Mouse (Mus musculus) hindbrain, embryonic 12.5 days (tissue): ENCODE results near the gene Tdrd9. TPM values are rescaled to one million over a fixed set of nuclear protein-coding genes. Genes with fewer than 3 reads are reported as not detected.
A peak's percentile ranks its signal among the peaks of the same experiment; 100 is the strongest.

Experiments used
- ATAC-seq: fragments of 200-750 bp; cut with Nextera tagmentation; 2 replicates; pipeline ENCODE4 v1.8.0; 2017; ENCODE audit warnings: moderate TSS enrichment; ENCODE audit not compliant: low FRiP score
- H3K27ac ChIP-seq: fragments of 300-500 bp; sonication (generic); 2 replicates; pipeline ENCODE4 v1.5.1; 2016; ENCODE audit warnings: mild to moderate bottlenecking
- H3K27me3 ChIP-seq: fragments of 300-500 bp; sonication (generic); 2 replicates; pipeline ENCODE4 v1.6.1; 2016; ENCODE audit warnings: mild to moderate bottlenecking
- H3K36me3 ChIP-seq: fragments of 300-500 bp; sonication (generic); 2 replicates; pipeline ENCODE4 v1.6.1; 2016; ENCODE audit warnings: mild to moderate bottlenecking
- H3K4me1 ChIP-seq: fragments of 300-500 bp; sonication (generic); 2 replicates; pipeline ENCODE4 v1.6.1; 2016
- H3K4me2 ChIP-seq: fragments of 300-500 bp; sonication (generic); replicated peaks from 2 replicates; pipeline ENCODE4 v1.6.1; 2016; ENCODE audit warnings: mild to moderate bottlenecking
- H3K4me3 ChIP-seq: fragments of 300-500 bp; sonication (generic); 2 replicates; pipeline ENCODE4 v1.5.1; 2016; ENCODE audit warnings: mild to moderate bottlenecking
- H3K9ac ChIP-seq: fragments of 300-500 bp; sonication (generic); 2 replicates; pipeline ENCODE4 v1.6.1; 2016; ENCODE audit warnings: mild to moderate bottlenecking, moderate library complexity
- H3K9me3 ChIP-seq: fragments of 300-500 bp; sonication (generic); replicated peaks from 2 replicates; pipeline ENCODE4 v1.6.1; 2016; ENCODE audit warnings: mild to moderate bottlenecking
- WGBS: fragments of 180-500 bp; shearing (Covaris S2); methylation state at CpG from one replicate; pipeline ENCODE4 v1.1.7; 2016; 5-methylcytosine and 5-hydroxymethylcytosine counted together
- polyA plus RNA-seq: library from polyadenylated mRNA; unstranded; fragments of >200 nt; fragmentation: Nextera tagmentation; extraction: Ambion mirVana; gene quantifications from 2 replicates; pipeline ENCODE4 v1.2.1, GENCODE M21; 2016

Tdrd9 gene
- polyA plus RNA-seq, 1 experiment from 2014 or later = 0.63 TPM

DNA sequence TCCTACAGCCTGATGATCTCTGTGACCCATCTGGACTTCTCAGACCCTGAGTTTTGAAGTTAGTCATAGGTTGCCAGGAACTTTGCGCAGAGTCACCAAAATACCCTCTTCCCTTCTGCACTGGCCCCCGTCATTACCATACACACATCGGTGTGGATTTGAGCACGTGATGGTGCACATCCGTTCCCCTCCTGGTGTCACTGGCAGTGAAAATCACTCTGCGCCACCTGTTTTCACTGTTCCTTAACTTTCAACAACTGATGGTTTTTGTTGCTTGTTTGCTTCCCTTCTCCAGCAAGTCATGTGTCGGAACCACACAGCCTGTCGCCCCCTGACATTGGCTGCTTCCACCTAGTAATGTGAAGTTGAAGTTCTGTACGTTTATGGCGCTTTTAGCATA, 1.1 kb downstream of the Tdrd9 start:
- H3K4me1 ChIP-seq = 0 out of 2 replicates have a peak, but pooled peaks cover 6% of the 10 kb centered on the region
- H3K4me2 ChIP-seq = no peak overlapping the region
- 91% methylated on average over 10 of the region's 10 CpGs for WGBS
- no peak for ATAC-seq
- no peaks in the 10 kb centered on the region for H3K27me3 ChIP-seq
- H3K27ac ChIP-seq = no peak overlapping the region
- H3K36me3 ChIP-seq = no peaks in the 10 kb centered on the region
- H3K4me3 ChIP-seq = no peak overlapping the region
- no peak overlapping the region for H3K9ac ChIP-seq
- no peaks in the 10 kb centered on the region for H3K9me3 ChIP-seq

DNA sequence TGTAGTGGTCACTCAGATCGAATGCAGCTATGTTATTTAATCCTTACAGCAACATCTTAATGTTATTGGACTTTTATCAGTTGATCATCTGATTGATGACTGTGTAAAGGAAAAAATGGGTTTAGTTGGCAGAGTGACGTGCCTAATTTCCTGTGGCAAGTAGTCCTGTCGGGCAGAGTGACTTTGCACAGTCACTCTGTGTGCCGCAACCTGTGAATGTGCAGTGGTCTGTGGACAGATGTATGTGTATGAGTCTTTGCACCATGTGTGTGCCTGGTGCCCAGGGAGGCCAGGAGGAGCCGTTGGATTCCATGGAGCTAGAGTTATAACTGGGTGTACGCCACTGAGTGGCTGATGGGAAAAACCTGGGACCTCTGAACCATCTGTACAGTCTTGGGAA, 3.2 kb downstream of the Tdrd9 start:
- Histone ChIP-seq H3K4me1 (0 out of 2 replicates have a peak, but pooled peaks cover 6% of the 10 kb centered on the region), H3K27me3 (no peaks in the 10 kb centered on the region), H3K27ac (no peak overlapping the region), H3K9me3 (no peaks in the 10 kb centered on the region), H3K4me3 (no peak overlapping the region), H3K36me3 (no peaks in the 10 kb centered on the region), H3K4me2 (no peak overlapping the region), H3K9ac (no peak overlapping the region)
- WGBS = 87% methylated on average over 6 of the region's 6 CpGs
- ATAC-seq = no peak

DNA sequence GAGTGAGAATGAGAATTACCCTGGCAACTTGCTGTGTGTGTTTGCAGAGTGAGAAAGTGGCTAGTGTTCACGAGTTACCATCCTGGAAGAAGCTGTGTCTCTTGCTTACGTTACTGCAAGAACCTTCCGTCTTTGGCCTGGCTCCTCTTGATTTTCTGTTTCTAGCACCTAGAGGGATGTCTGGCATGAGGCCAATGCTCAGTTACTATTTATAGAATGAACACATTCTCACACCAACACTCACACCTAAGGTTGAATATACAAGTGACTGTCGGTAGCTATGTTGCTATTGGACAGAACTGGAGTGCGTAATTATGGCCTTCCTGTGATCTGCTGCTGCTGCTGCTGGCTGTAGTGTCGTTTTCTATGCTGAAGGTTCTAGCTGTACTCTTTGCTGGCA, 5.8 kb downstream of the Tdrd9 start:
- H3K27ac ChIP-seq = no peak overlapping the region
- no peak overlapping the region for H3K4me2 ChIP-seq
- 0 out of 2 replicates have a peak, but pooled peaks cover 6% of the 10 kb centered on the region for H3K4me1 ChIP-seq
- H3K27me3 ChIP-seq = 0 out of 2 replicates have a peak, but pooled peaks cover 5% of the 10 kb centered on the region
- H3K9ac ChIP-seq = no peak overlapping the region
- H3K9me3 ChIP-seq = no peaks in the 10 kb centered on the region
- WGBS = 57% methylated on average over 6 of the region's 6 CpGs
- no peaks in the 10 kb centered on the region for H3K36me3 ChIP-seq
- no peak overlapping the region for H3K4me3 ChIP-seq
- ATAC-seq = no peak

DNA sequence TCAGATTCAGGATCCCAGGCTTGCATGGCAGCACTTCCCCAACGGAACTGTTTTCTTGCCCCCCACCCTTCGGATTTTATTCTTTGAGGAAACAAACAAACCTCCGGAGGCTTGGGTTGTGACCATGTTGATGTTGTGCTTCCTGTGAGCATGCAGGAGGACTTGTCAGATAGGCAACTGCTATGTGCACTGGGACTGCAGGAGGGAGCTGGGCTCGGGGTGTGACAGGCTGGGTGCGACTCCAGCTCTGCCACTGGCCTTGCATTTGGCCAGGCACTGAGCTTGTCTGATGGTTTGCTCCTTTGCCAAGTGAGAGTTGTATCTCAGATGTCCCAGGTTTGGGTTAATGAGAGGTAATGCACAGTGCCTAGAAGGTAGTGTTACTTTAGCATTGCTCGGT, 6.9 kb downstream of the Tdrd9 start:
- H3K9ac ChIP-seq = no peak overlapping the region
- H3K4me3 ChIP-seq = no peak overlapping the region
- H3K27me3 ChIP-seq = 0 out of 2 replicates have a peak, but pooled peaks cover 5% of the 10 kb centered on the region
- H3K9me3 ChIP-seq = no peaks in the 10 kb centered on the region
- no peaks in the 10 kb centered on the region for H3K36me3 ChIP-seq
- no peak overlapping the region for H3K27ac ChIP-seq
- no peak overlapping the region for H3K4me2 ChIP-seq
- 0 out of 2 replicates have a peak, but pooled peaks cover 6% of the 10 kb centered on the region for H3K4me1 ChIP-seq
- ATAC-seq = no peak
- 76% methylated on average over 6 of the region's 6 CpGs for WGBS

DNA sequence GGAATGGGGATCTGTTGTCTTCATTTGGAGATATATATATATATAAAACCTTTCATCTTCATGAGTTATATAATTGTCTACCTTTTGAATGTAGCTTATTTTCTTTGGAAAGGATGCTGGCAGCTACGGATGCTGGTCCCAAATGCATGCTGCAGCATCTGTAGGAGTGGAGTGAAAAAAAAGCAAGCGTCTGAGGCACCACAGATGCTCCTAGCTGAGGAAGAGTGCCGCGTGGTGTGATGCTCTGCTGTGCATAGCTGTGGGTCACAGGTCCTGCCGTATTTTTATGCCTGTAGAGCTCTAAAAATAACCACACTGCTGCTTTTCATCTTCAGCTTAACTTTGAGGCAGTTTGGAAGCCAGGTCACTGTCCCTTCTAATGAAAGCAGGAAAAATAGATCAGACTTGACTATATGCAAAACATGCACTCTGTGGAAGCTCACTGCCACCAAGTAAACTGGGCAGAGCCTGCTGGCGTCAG, 9.6 kb downstream of the Tdrd9 start, which contains the start of gene Rd3l:
Gene Rd3l (minus strand): TSS at position 431 of the 481 bp plus-strand sequence.
- H3K27ac ChIP-seq = no peak within 1 kb of the TSS
- no peaks in the 10 kb centered on the region for H3K36me3 ChIP-seq
- H3K4me3 ChIP-seq = no peak within 1 kb of the TSS
- H3K4me1 ChIP-seq = 0 out of 2 replicates have a peak, but pooled peaks cover 6% of the 10 kb centered on the region
- no peaks in the 10 kb centered on the region for H3K9me3 ChIP-seq
- H3K27me3 ChIP-seq = 0 out of 2 replicates have a peak, but pooled peaks cover 5% of the 10 kb centered on the region
- ATAC-seq = no peak
- no peak within 1 kb of the TSS for H3K9ac ChIP-seq
- no peak within 1 kb of the TSS for H3K4me2 ChIP-seq
- WGBS = 79% methylated on average over 6 of the region's 6 CpGs

DNA sequence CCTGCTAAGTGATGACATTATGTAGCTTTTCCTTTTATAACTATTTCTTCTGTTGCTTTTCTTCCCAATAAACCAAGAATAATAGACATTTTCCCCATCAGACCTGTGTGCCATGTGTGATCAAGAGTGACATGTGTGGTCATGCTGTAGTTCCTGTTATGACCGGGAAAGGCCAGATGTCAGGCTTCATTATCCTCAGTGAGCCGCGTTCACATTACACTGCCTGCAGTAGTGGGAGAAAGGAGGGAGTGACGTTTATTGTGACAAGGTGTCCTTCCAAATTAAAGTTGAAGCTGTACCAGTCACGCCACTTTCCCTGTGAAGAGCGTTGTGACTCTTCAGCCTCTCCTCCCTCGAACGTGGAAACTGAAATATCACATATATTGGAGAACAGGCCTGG, 10.5 kb downstream of the Tdrd9 start:
- WGBS = 71% methylated on average over 8 of the region's 8 CpGs
- H3K9ac ChIP-seq = no peak overlapping the region
- no peaks in the 10 kb centered on the region for H3K9me3 ChIP-seq
- no peak for ATAC-seq
- H3K4me2 ChIP-seq = no peak overlapping the region
- no peak overlapping the region for H3K27ac ChIP-seq
- H3K4me3 ChIP-seq = no peak overlapping the region
- H3K27me3 ChIP-seq = 0 out of 2 replicates have a peak, but pooled peaks cover 5% of the 10 kb centered on the region
- no peaks in the 10 kb centered on the region for H3K36me3 ChIP-seq
- H3K4me1 ChIP-seq = 0 out of 2 replicates have a peak, but pooled peaks cover under 1% of the 10 kb centered on the region

DNA sequence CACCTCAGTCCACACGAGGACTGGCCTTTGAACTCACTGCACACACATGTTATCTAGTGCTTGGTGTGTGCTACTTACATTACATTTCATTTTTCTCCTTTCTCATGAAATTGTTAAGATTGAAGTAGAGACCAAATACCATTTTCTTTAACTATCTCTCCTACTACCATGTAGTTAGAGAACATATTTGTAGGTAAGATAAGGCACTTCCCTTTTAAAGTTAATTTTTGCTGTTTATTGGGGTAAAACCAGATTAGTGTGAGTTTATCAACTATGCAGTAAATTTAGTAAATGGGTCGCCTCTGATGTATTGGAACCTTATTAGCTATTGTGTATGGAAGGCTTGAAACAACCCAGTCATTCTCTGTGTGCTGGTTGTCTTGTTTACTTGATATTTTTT, 11.8 kb downstream of the Tdrd9 start:
- no peak overlapping the region for H3K9ac ChIP-seq
- H3K9me3 ChIP-seq = no peaks in the 10 kb centered on the region
- no peak for ATAC-seq
- H3K4me3 ChIP-seq = no peak overlapping the region
- no peak overlapping the region for H3K27ac ChIP-seq
- 77% methylated on average over 2 of the region's 2 CpGs for WGBS
- 0 out of 2 replicates have a peak, but pooled peaks cover 5% of the 10 kb centered on the region for H3K27me3 ChIP-seq
- no peaks in the 10 kb centered on the region for H3K36me3 ChIP-seq
- no peaks in the 10 kb centered on the region for H3K4me1 ChIP-seq
- no peak overlapping the region for H3K4me2 ChIP-seq

DNA sequence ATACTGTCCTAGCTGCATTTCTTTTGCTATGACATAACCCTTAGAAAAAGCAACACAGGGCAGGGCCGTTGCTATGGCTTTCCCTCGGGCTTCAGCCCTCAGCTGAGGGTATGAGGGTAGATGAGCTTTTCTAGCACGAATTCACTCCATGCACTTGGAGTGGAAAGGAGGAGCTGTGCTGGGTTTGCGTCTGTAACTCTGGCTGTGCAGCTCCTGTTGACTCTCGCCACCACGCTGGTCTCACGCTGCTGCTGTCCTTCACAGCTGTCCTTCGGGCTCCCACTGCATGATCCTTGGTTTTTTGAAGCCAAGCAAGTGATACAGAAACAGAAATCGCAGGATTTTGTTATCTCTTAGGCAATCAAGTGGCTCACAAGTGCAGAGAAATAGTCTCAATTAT, 15.4 kb downstream of the Tdrd9 start:
- no peak overlapping the region for H3K27ac ChIP-seq
- no peak for ATAC-seq
- WGBS = 51% methylated on average over 9 of the region's 9 CpGs
- H3K4me2 ChIP-seq = no peak overlapping the region
- no peaks in the 10 kb centered on the region for H3K27me3 ChIP-seq
- H3K4me1 ChIP-seq = no peaks in the 10 kb centered on the region
- no peaks in the 10 kb centered on the region for H3K36me3 ChIP-seq
- H3K9ac ChIP-seq = no peak overlapping the region
- H3K4me3 ChIP-seq = no peak overlapping the region
- H3K9me3 ChIP-seq = no peaks in the 10 kb centered on the region

DNA sequence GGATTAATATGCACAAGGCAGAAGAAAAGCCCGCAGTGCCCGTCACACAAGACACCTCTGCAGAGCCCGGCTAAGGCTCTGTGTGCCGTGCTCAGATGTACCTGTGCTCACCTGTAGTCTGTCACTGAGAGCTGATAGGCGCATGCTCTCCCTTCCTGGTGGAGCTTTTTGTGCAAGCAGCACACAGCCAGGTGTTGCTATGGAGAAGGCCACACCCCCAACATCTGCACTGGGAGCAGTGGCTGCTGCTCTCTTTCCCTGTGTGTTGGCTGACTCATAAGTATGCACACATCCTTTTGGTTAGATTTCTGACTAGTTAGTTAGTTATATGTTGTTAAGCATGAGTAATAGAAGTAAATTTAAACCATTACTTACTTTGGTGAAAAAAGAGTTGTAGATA, 21.3 kb downstream of the Tdrd9 start:
- no peak for ATAC-seq
- Histone ChIP-seq H3K27ac (no peak overlapping the region), H3K9ac (no peak overlapping the region), H3K36me3 (no peaks in the 10 kb centered on the region), H3K4me2 (no peak overlapping the region), H3K4me3 (no peak overlapping the region), H3K27me3 (no peaks in the 10 kb centered on the region), H3K9me3 (no peaks in the 10 kb centered on the region), H3K4me1 (no peaks in the 10 kb centered on the region)
- WGBS = 87% methylated on average over 5 of the region's 5 CpGs

DNA sequence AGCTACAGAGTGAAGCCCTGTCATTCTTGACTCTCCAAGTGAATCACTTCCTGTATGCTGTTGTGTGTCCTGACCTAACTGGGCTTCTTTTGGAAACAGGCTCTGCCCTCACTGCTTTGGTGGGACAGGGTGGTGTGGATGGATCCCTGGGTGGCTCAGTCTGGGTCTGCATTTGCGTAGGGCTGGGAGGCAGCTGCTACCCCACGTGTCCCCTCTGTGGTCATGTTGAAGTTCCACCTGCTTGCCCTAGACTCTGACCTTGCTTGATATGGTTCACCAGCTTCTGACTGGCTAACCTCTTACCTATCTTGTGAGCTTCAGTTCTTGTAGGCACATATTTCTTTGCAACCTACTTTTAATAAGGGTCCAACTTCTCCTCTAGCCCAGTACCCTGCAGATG, 23.8 kb downstream of the Tdrd9 start:
- no peak overlapping the region for H3K9ac ChIP-seq
- no peak overlapping the region for H3K4me3 ChIP-seq
- no peak for ATAC-seq
- no peaks in the 10 kb centered on the region for H3K9me3 ChIP-seq
- no peaks in the 10 kb centered on the region for H3K27me3 ChIP-seq
- no peaks in the 10 kb centered on the region for H3K4me1 ChIP-seq
- no peak overlapping the region for H3K4me2 ChIP-seq
- 85% methylated on average over 2 of the region's 2 CpGs for WGBS
- no peak overlapping the region for H3K27ac ChIP-seq
- no peaks in the 10 kb centered on the region for H3K36me3 ChIP-seq

DNA sequence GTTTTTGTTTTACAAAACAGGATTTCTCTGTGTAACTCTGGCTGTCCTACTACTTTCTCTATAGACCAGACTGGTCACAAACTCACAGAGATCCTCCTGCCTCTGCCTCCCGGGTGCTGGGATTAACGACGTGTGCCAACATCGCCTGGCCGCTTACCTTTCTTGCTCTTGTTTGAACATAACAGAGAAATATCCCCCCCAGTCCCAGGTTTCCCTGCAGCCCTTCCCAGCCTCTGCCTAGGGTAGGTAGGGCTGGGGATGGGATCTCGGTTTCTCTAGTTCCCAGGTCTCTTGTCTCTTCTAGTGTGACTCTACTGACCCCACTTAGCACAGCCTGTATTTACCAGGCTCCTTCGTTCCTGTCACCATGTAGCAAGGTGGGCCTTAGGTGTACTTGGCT, 28.4 kb downstream of the Tdrd9 start:
- H3K36me3 ChIP-seq = no peaks in the 10 kb centered on the region
- WGBS = 93% methylated on average over 7 of the region's 7 CpGs
- no peak overlapping the region for H3K4me2 ChIP-seq
- no peak for ATAC-seq
- H3K4me1 ChIP-seq = no peaks in the 10 kb centered on the region
- H3K9me3 ChIP-seq = no peaks in the 10 kb centered on the region
- H3K4me3 ChIP-seq = no peak overlapping the region
- no peak overlapping the region for H3K27ac ChIP-seq
- no peaks in the 10 kb centered on the region for H3K27me3 ChIP-seq
- H3K9ac ChIP-seq = no peak overlapping the region

DNA sequence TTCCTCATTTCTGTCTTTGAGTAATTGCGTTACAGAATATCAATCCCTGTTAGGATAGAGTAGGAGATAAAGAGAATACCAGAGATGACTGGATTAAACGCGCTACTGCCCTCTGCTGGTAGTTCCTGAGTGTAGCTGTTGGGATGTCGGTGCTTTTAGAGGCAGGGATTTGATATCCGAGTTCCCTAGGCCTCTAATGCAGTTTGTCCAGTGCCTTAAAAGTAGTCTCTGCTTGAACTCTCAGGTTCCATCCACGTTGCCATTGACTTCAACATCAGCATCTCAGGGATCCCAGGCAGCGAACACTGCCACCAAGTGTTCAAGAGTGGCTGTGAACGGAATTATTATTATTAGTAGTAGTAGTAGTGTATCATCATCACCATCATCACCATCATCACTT, 29.9 kb downstream of the Tdrd9 start:
- 21% methylated on average over 8 of the region's 8 CpGs for WGBS
- H3K27me3 ChIP-seq = no peaks in the 10 kb centered on the region
- H3K9ac ChIP-seq = no peak overlapping the region
- no peaks in the 10 kb centered on the region for H3K9me3 ChIP-seq
- ATAC-seq = no peak
- H3K4me2 ChIP-seq = no peak overlapping the region
- H3K36me3 ChIP-seq = no peaks in the 10 kb centered on the region
- no peak overlapping the region for H3K4me3 ChIP-seq
- H3K4me1 ChIP-seq = no peaks in the 10 kb centered on the region
- H3K27ac ChIP-seq = no peak overlapping the region

DNA sequence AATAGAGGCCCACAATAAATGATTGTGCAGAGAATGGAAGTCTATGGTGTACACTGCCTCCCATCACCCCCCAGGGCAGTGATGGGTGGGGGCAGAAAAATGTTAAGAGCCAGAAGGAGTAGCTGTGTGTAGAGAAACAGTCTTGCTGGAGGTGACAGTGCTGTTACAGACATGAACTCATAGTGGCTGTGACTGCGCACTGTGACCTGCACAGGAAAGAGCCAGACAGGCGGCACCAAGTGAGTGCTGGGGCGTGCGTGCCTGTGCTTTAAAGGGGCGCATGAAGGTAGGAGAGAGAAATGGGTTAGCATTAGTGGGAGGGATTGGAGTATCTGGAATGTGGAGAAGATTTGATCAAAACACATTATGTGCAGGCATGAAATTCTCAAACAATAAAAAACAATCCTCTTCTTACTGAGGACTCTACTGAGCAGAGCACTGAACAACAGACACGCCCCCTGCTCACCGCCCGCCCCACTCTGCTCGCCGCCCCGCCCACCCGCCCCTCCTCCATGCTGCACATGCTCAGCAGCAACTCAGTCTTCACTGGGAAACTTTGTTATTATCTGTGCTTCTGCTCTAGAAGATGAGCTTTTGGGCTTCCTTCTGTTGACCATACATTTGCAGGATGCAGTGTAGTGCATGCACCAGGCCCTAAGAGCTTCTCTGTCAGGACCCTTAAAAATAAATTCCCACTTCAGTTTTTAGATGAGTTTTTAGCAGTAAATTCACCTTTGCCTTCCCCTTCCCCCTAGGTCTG, 41.3 kb downstream of the Tdrd9 start:
- H3K9ac ChIP-seq = no peak overlapping the region
- no peaks in the 10 kb centered on the region for H3K36me3 ChIP-seq
- peaks cover 7% of the 10 kb centered on the region; the same call in 1 of the 2 replicates for H3K4me1 ChIP-seq
- peak overlapping the region; percentile 17 for H3K4me3 ChIP-seq
- 0 out of 2 replicates have a peak, but pooled peaks cover 3% of the 10 kb centered on the region for H3K9me3 ChIP-seq
- WGBS = 26% methylated on average over 12 of the region's 12 CpGs
- peak overlapping the region; percentile 50 for H3K4me2 ChIP-seq
- H3K27ac ChIP-seq = peak overlapping the region; percentile 53
- ATAC-seq = peak; percentile 82
- H3K27me3 ChIP-seq = no peaks in the 10 kb centered on the region
